Mouse (Mus musculus): Measurements from ENCODE around the gene Ubac2.

DNA sequence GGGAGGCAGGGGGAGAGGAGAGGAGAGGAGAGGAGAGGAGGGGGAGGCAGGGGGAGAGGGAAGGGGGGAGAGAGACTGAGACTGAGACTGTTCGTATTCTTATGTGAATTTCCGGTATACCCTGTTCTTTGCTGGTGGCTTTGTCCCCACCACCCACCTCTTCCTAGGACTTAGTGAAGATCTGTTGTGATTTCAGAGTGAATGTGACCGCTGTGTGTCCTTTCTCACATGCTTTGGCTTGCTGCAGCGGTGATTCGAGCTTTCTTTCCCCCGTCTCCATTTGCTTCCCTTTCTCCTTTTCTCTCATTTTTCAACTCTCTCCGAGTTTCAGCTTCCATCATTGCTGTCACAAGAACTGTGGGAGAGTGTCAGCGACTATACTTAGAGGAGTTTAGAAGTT lies 68.3 kb downstream of the Ubac2 start:
- TF ChIP-seq CTCF (IDR thresholded peaks at IDR 0.05; ENCODE audit: borderline replicate concordance, control insufficient read depth, extremely low read depth, insufficient read depth, low read length, poor library complexity) (no peak), POLR2A (IDR thresholded peaks at IDR 0.05; ENCODE audit: control insufficient read depth, extremely low read depth, insufficient read depth, low read length, poor library complexity) (no peak)

All from thymus, adult 2 months (tissue).